Mouse (Mus musculus) forebrain, embryonic 16.5 days (tissue): Measurements from ENCODE around the gene Vhl. TPM values are rescaled to one million over a fixed set of nuclear protein-coding genes. Genes with fewer than 3 reads are reported as not detected.

Experiments used
- ATAC-seq: fragments of 200-750 bp; cut with Nextera tagmentation; 2 replicates; pipeline ENCODE4 v1.8.0; 2017; ENCODE audit warnings: mild to moderate bottlenecking, moderate library complexity
- H3K27ac ChIP-seq: fragments of 300-500 bp; sonication (generic); 2 replicates; pipeline ENCODE4 v1.5.1; 2014; ENCODE audit warnings: low read length, control low read depth
- H3K27me3 ChIP-seq: fragments of 300-500 bp; sonication (generic); replicated peaks from 2 replicates; pipeline ENCODE4 v1.6.1; 2014; ENCODE audit warnings: low read length; ENCODE audit not compliant: control insufficient read depth, insufficient read depth
- H3K36me3 ChIP-seq: fragments of 300-500 bp; sonication (generic); 2 replicates; pipeline ENCODE4 v1.6.1; 2014; ENCODE audit not compliant: control insufficient read depth, insufficient read depth
- H3K4me1 ChIP-seq: fragments of 300-500 bp; sonication (generic); replicated peaks from 2 replicates; pipeline ENCODE4 v1.6.1; 2014; ENCODE audit warnings: low read length; ENCODE audit not compliant: control insufficient read depth, insufficient read depth
- H3K4me2 ChIP-seq: fragments of 300-500 bp; sonication (generic); 2 replicates; pipeline ENCODE4 v1.6.1; 2014; ENCODE audit warnings: mild to moderate bottlenecking, low read length, control low read depth
- H3K4me3 ChIP-seq: fragments of 300-500 bp; sonication (generic); replicated peaks from 2 replicates; pipeline ENCODE4 v1.5.1; 2014; ENCODE audit warnings: mild to moderate bottlenecking, low read length, control low read depth
- H3K9ac ChIP-seq: fragments of 300-500 bp; sonication (generic); replicated peaks from 2 replicates; pipeline ENCODE4 v1.6.1; 2014; ENCODE audit warnings: low read depth, low read length, control low read depth
- H3K9me3 ChIP-seq: fragments of 300-500 bp; sonication (generic); 2 replicates; pipeline ENCODE4 v1.6.1; 2016; ENCODE audit warnings: low read length; ENCODE audit not compliant: control insufficient read depth
- WGBS: fragments of 180-500 bp; shearing (Covaris S2); extraction: QIAGEN DNeasy Blood & Tissue Kit; methylation state at CpG from one replicate; pipeline ENCODE4 v1.1.7; 2014; 5-methylcytosine and 5-hydroxymethylcytosine counted together
- polyA plus RNA-seq: library from polyadenylated mRNA; unstranded; fragments of >200 nt; fragmentation: Nextera tagmentation; extraction: Ambion mirVana; gene quantifications from 2 replicates; pipeline ENCODE4 v1.2.1, GENCODE M21; 2015

Vhl gene
- polyA plus RNA-seq: 78.1 and 82.2 TPM in 2 replicates

- ATAC-seq: peak; percentile 87
- WGBS: under 1% methylated on average over 76 of the region's 76 CpGs
- Histone ChIP-seq H3K9ac (peak within 1 kb of the TSS; percentile 89), H3K4me2 (peak within 1 kb of the TSS; percentile 57), H3K27me3 (no peaks in the 10 kb centered on the region), H3K36me3 (peaks cover 7% of the 10 kb centered on the region; the same call in 1 of the 2 replicates), H3K4me1 (peaks cover 11% of the 10 kb centered on the region), H3K4me3 (peak within 1 kb of the TSS; percentile 81), H3K9me3 (no peaks in the 10 kb centered on the region), H3K27ac (peak within 1 kb of the TSS; percentile 82)
These were observed at the start of gene Vhl for GRCm38 (mm10) chr6:113623941-113624751. Gene Vhl, plus strand, starts transcription at chr6:113623959.

- no peak overlapping the region for H3K27ac ChIP-seq
- H3K4me1 ChIP-seq: no peaks in the 10 kb centered on the region
- H3K27me3 ChIP-seq: no peaks in the 10 kb centered on the region
- no peak overlapping the region for H3K9ac ChIP-seq
- 91% methylated on average over 6 of the region's 6 CpGs for WGBS
- H3K9me3 ChIP-seq: no peaks in the 10 kb centered on the region
- no peak overlapping the region for H3K4me2 ChIP-seq
- no peak overlapping the region for H3K4me3 ChIP-seq
- ATAC-seq: no peak
- no peaks in the 10 kb centered on the region for H3K36me3 ChIP-seq
These were observed 47.7 kb upstream of the Vhl start for GRCm38 (mm10) chr6:113576044-113576443.

GRCm38 (mm10) chr6:113579306-113579705 lies 44.5 kb upstream of the Vhl start:
- Histone ChIP-seq H3K36me3 (no peaks in the 10 kb centered on the region), H3K9ac (no peak overlapping the region), H3K9me3 (no peaks in the 10 kb centered on the region), H3K27ac (no peak overlapping the region), H3K4me3 (no peak overlapping the region), H3K27me3 (no peaks in the 10 kb centered on the region), H3K4me2 (no peak overlapping the region), H3K4me1 (no peaks in the 10 kb centered on the region)
- no peak for ATAC-seq
- WGBS: 97% methylated on average over 3 of the region's 3 CpGs

- Histone ChIP-seq H3K27ac (no peak overlapping the region), H3K9me3 (no peaks in the 10 kb centered on the region), H3K9ac (no peak overlapping the region), H3K4me1 (no peaks in the 10 kb centered on the region), H3K36me3 (no peaks in the 10 kb centered on the region), H3K4me3 (no peak overlapping the region), H3K4me2 (no peak overlapping the region), H3K27me3 (no peaks in the 10 kb centered on the region)
- ATAC-seq: no peak
- WGBS: 97% methylated on average over 4 of the region's 4 CpGs
These were observed 40.7 kb upstream of the Vhl start for GRCm38 (mm10) chr6:113583023-113583422.

GRCm38 (mm10) chr6:113585065-113585464 lies 38.7 kb upstream of the Vhl start:
- H3K4me3 ChIP-seq: no peak overlapping the region
- no peak overlapping the region for H3K9ac ChIP-seq
- no peak overlapping the region for H3K27ac ChIP-seq
- H3K9me3 ChIP-seq: no peaks in the 10 kb centered on the region
- WGBS: 94% methylated on average over 5 of the region's 5 CpGs
- H3K36me3 ChIP-seq: no peaks in the 10 kb centered on the region
- no peak overlapping the region for H3K4me2 ChIP-seq
- no peaks in the 10 kb centered on the region for H3K27me3 ChIP-seq
- H3K4me1 ChIP-seq: no peaks in the 10 kb centered on the region
- no peak for ATAC-seq

- no peak for ATAC-seq
- 63% methylated on average over 5 of the region's 5 CpGs for WGBS
These were observed 37.1 kb upstream of the Vhl start for GRCm38 (mm10) chr6:113586466-113587183.

GRCm38 (mm10) chr6:113592637-113593036 lies 31.1 kb upstream of the Vhl start:
- Histone ChIP-seq H3K9me3 (no peaks in the 10 kb centered on the region), H3K4me2 (no peak overlapping the region), H3K9ac (no peak overlapping the region), H3K27ac (no peak overlapping the region), H3K4me3 (no peak overlapping the region), H3K4me1 (no peaks in the 10 kb centered on the region), H3K27me3 (no peaks in the 10 kb centered on the region), H3K36me3 (no peaks in the 10 kb centered on the region)
- ATAC-seq: no peak
- WGBS: 90% methylated on average over 2 of the region's 2 CpGs

More at GRCm38 (mm10) chr6:113586466-113587183, 37.1 kb upstream of the Vhl start:
- H3K27ac ChIP-seq: no peak overlapping the region
- H3K9ac ChIP-seq: no peak overlapping the region
- no peaks in the 10 kb centered on the region for H3K36me3 ChIP-seq
- no peaks in the 10 kb centered on the region for H3K9me3 ChIP-seq
- H3K4me3 ChIP-seq: no peak overlapping the region
- no peak overlapping the region for H3K4me2 ChIP-seq
- no peaks in the 10 kb centered on the region for H3K4me1 ChIP-seq
- H3K27me3 ChIP-seq: no peaks in the 10 kb centered on the region

GRCm38 (mm10) chr6:113597945-113598344 lies 25.8 kb upstream of the Vhl start:
- Histone ChIP-seq H3K9ac (no peak overlapping the region), H3K4me2 (no peak overlapping the region), H3K27ac (no peak overlapping the region), H3K36me3 (no peaks in the 10 kb centered on the region), H3K9me3 (no peaks in the 10 kb centered on the region), H3K4me1 (no peaks in the 10 kb centered on the region), H3K4me3 (no peak overlapping the region), H3K27me3 (no peaks in the 10 kb centered on the region)
- no peak for ATAC-seq
- 92% methylated on average over 4 of the region's 4 CpGs for WGBS

- H3K4me3 ChIP-seq: no peak overlapping the region
- no peak overlapping the region for H3K9ac ChIP-seq
- H3K9me3 ChIP-seq: no peaks in the 10 kb centered on the region
- H3K36me3 ChIP-seq: no peaks in the 10 kb centered on the region
- H3K27ac ChIP-seq: no peak overlapping the region
- 0 out of 2 replicates have a peak, but pooled peaks cover 3% of the 10 kb centered on the region for H3K4me1 ChIP-seq
- no peak for ATAC-seq
- 69% methylated on average over 5 of the region's 5 CpGs for WGBS
- no peak overlapping the region for H3K4me2 ChIP-seq
- H3K27me3 ChIP-seq: no peaks in the 10 kb centered on the region
These were observed 23.9 kb upstream of the Vhl start for GRCm38 (mm10) chr6:113599833-113600232.
